Mouse (Mus musculus): ENCODE measurements around the gene Minpp1. TPM values are rescaled to one million over a fixed set of nuclear protein-coding genes. Genes with fewer than 3 reads are reported as not detected.

Minpp1 gene
- total RNA-seq, 2 experiments from 2014 or later: 34.2 to 35.7 TPM

Other genes with a start within 250 kb of the Minpp1 start
- gene Sgms1, start 96.1 kb upstream of the Minpp1 start, total RNA-seq (2015; ENCODE audit: low replicate concordance): 84.4 and 110 TPM in 2 replicates
- 109 and 112 TPM in 2 replicates for gene Sgms1, start 96.1 kb upstream of the Minpp1 start, total RNA-seq (2017; ENCODE audit: low replicate concordance)
- gene Rpl9-ps6, start 19.2 kb upstream of the Minpp1 start, total RNA-seq (2015; ENCODE audit: low replicate concordance): 50.4 and 59.9 TPM in 2 replicates
- gene Rpl9-ps6, start 19.2 kb upstream of the Minpp1 start, total RNA-seq (2017; ENCODE audit: low replicate concordance): 10.4 and 14.2 TPM in 2 replicates
- gene Papss2, start 110.0 kb downstream of the Minpp1 start, total RNA-seq (2015; ENCODE audit: low replicate concordance): 2.9 and 9.8 TPM in 2 replicates
- 2.0 and 3.1 TPM in 2 replicates for gene Papss2, start 110.0 kb downstream of the Minpp1 start, total RNA-seq (2017; ENCODE audit: low replicate concordance)